Mouse (Mus musculus) spleen, postnatal 14 days (tissue): Measurements from ENCODE around the gene Rnf41.

Experiments
- DNase-seq, 2 experiments: peaks; one replicate each; pipeline ENCODE4 v3.0.0; 2021 to 2022; ENCODE audit warnings: low spot score in 2 of 2

Gene Rnf41

GRCm38 (mm10) chr10:128411211-128412054, at the start of gene Rnf41, which contains the start of gene Nabp2:
Gene Rnf41, plus strand, starts transcription at chr10:128411657.
Gene Nabp2, minus strand, starts transcription at chr10:128411492.
- DNase-seq, result peak; percentile 94 to 96

- no peak for DNase-seq
These were observed 49.6 kb upstream of the Rnf41 start for GRCm38 (mm10) chr10:128361836-128362235.

- DNase-seq, result no peak
These were observed 48.9 kb upstream of the Rnf41 start for GRCm38 (mm10) chr10:128362568-128362967.

- DNase-seq, result no peak
These were observed 43.5 kb upstream of the Rnf41 start for GRCm38 (mm10) chr10:128367899-128368401.

GRCm38 (mm10) chr10:128368402-128369217, 42.8 kb upstream of the Rnf41 start, which contains the start of gene Coq10a:
Gene Coq10a, minus strand, starts transcription at chr10:128368997.
- peak; percentile 73 to 81 for DNase-seq

GRCm38 (mm10) chr10:128369218-128369543, 42.3 kb upstream of the Rnf41 start:
- DNase-seq, result no peak

- no peak for DNase-seq
These were observed 41.9 kb upstream of the Rnf41 start for GRCm38 (mm10) chr10:128369599-128369998.

GRCm38 (mm10) chr10:128370021-128370420, 41.4 kb upstream of the Rnf41 start:
- DNase-seq, result no peak

GRCm38 (mm10) chr10:128370601-128371000, 40.9 kb upstream of the Rnf41 start:
- no peak for DNase-seq

- DNase-seq, result no peak
These were observed 39.3 kb upstream of the Rnf41 start for GRCm38 (mm10) chr10:128372142-128372541.

GRCm38 (mm10) chr10:128372989-128373748, 38.3 kb upstream of the Rnf41 start:
- DNase-seq, result no peak

GRCm38 (mm10) chr10:128374393-128374792, 37.1 kb upstream of the Rnf41 start:
- no peak for DNase-seq

GRCm38 (mm10) chr10:128376099-128376454, 35.4 kb upstream of the Rnf41 start:
- DNase-seq, result no peak

GRCm38 (mm10) chr10:128376455-128377211, 34.8 kb upstream of the Rnf41 start, which contains the start of gene Ankrd52:
Gene Ankrd52, plus strand, starts transcription at chr10:128377115.
- peak; percentile 77 to 87 for DNase-seq

GRCm38 (mm10) chr10:128377222-128377939, 34.1 kb upstream of the Rnf41 start:
- no peak for DNase-seq

- no peak for DNase-seq
These were observed 33.5 kb upstream of the Rnf41 start for GRCm38 (mm10) chr10:128377940-128378448.

- no peak for DNase-seq
These were observed 33.0 kb upstream of the Rnf41 start for GRCm38 (mm10) chr10:128378462-128378861.

- no peak for DNase-seq
These were observed 32.2 kb upstream of the Rnf41 start for GRCm38 (mm10) chr10:128379260-128379659.

GRCm38 (mm10) chr10:128380565-128380964, 30.9 kb upstream of the Rnf41 start:
- no peak for DNase-seq

- no peak for DNase-seq
These were observed 29.0 kb upstream of the Rnf41 start for GRCm38 (mm10) chr10:128382482-128382881.
